Mouse (Mus musculus): ENCODE results near the gene Arf3. TPM values are rescaled to one million over a fixed set of nuclear protein-coding genes. Genes with fewer than 3 reads are reported as not detected.

Gene Arf3
- total and polyA plus RNA-seq, 2 experiments from 2014 or later, result 17.3 to 27.6 TPM

GRCm38 (mm10) chr15:98799396-98799795 lies 36.4 kb upstream of the Arf3 start:
- no peaks in the 10 kb centered on the region for H3K36me3 ChIP-seq (replicated peaks; ENCODE audit: control insufficient read depth, insufficient read depth, low read length)
- ATAC-seq (ENCODE audit: insufficient read depth, low read depth), result no peak
- DNase-seq (ENCODE audit: low spot score), result peak; percentile 58
- H3K27ac ChIP-seq (ENCODE audit: low read depth), result no peak overlapping the region
- H3K4me2 ChIP-seq (ENCODE audit: low read depth, low read length), result no peak overlapping the region
- TF ChIP-seq CTCF (IDR thresholded peaks at IDR 0.05; ENCODE audit: low read depth) (peak; percentile 75), EP300 (IDR thresholded peaks at IDR 0.05; ENCODE audit: low read depth) (no peak)
- peaks cover 94% of the 10 kb centered on the region for H3K27me3 ChIP-seq (ENCODE audit: control insufficient read depth, insufficient read depth, low read length)
- no peak overlapping the region for H3K4me3 ChIP-seq (ENCODE audit: low read depth, low read length)
- WGBS, result 13% methylated on average over 12 of the region's 12 CpGs
- no peaks in the 10 kb centered on the region for H3K9me3 ChIP-seq (replicated peaks; ENCODE audit: control insufficient read depth, low read length)
- H3K9ac ChIP-seq (replicated peaks; ENCODE audit: low read depth, low read length), result no peak overlapping the region
- peaks cover 5% of the 10 kb centered on the region; the same call in 1 of the 2 replicates for H3K4me1 ChIP-seq (ENCODE audit: control insufficient read depth, insufficient read depth)

GRCm38 (mm10) chr15:98798903-98799302 lies 35.9 kb upstream of the Arf3 start:
- Histone ChIP-seq H3K9ac (replicated peaks; ENCODE audit: low read depth, low read length) (no peak overlapping the region), H3K4me2 (ENCODE audit: low read depth, low read length) (no peak overlapping the region), H3K4me1 (ENCODE audit: control insufficient read depth, insufficient read depth) (peaks cover 5% of the 10 kb centered on the region; the same call in 1 of the 2 replicates), H3K36me3 (replicated peaks; ENCODE audit: control insufficient read depth, insufficient read depth, low read length) (no peaks in the 10 kb centered on the region), H3K9me3 (replicated peaks; ENCODE audit: control insufficient read depth, low read length) (no peaks in the 10 kb centered on the region), H3K27me3 (ENCODE audit: control insufficient read depth, insufficient read depth, low read length) (peaks cover 96% of the 10 kb centered on the region), H3K27ac (ENCODE audit: low read depth) (no peak overlapping the region), H3K4me3 (ENCODE audit: low read depth, low read length) (no peak overlapping the region)
- ATAC-seq (ENCODE audit: insufficient read depth, low read depth), result no peak
- 47% methylated on average over 3 of the region's 3 CpGs for WGBS
- DNase-seq (ENCODE audit: low spot score), result no peak
- no peak for TF ChIP-seq CTCF (IDR thresholded peaks at IDR 0.05; ENCODE audit: low read depth)
- no peak for TF ChIP-seq EP300 (IDR thresholded peaks at IDR 0.05; ENCODE audit: low read depth)

GRCm38 (mm10) chr15:98797835-98798492 lies 35.0 kb upstream of the Arf3 start:
- WGBS, result 16% methylated on average over 27 of the region's 28 CpGs
- Histone ChIP-seq H3K27me3 (ENCODE audit: control insufficient read depth, insufficient read depth, low read length) (peaks cover 96% of the 10 kb centered on the region), H3K27ac (ENCODE audit: low read depth) (no peak overlapping the region), H3K36me3 (replicated peaks; ENCODE audit: control insufficient read depth, insufficient read depth, low read length) (no peaks in the 10 kb centered on the region), H3K9ac (replicated peaks; ENCODE audit: low read depth, low read length) (no peak overlapping the region), H3K9me3 (replicated peaks; ENCODE audit: control insufficient read depth, low read length) (no peaks in the 10 kb centered on the region), H3K4me1 (ENCODE audit: control insufficient read depth, insufficient read depth) (peaks cover 5% of the 10 kb centered on the region; the same call in 1 of the 2 replicates), H3K4me3 (ENCODE audit: low read depth, low read length) (no peak overlapping the region), H3K4me2 (ENCODE audit: low read depth, low read length) (no peak overlapping the region)
- no peak for ATAC-seq (ENCODE audit: insufficient read depth, low read depth)
- no peak for TF ChIP-seq CTCF (IDR thresholded peaks at IDR 0.05; ENCODE audit: low read depth)
- TF ChIP-seq EP300 (IDR thresholded peaks at IDR 0.05; ENCODE audit: low read depth), result no peak
- no peak for DNase-seq (ENCODE audit: low spot score)

GRCm38 (mm10) chr15:98796803-98797595 lies 34.0 kb upstream of the Arf3 start:
- peak; percentile 65 for ATAC-seq (ENCODE audit: insufficient read depth, low read depth)
- DNase-seq (ENCODE audit: low spot score), result peak; percentile 29
- Histone ChIP-seq H3K4me3 (ENCODE audit: low read depth, low read length) (no peak overlapping the region; the same call in 1 of the 2 replicates), H3K4me2 (ENCODE audit: low read depth, low read length) (peak overlapping the region; percentile 36), H3K27ac (ENCODE audit: low read depth) (no peak overlapping the region), H3K36me3 (replicated peaks; ENCODE audit: control insufficient read depth, insufficient read depth, low read length) (no peaks in the 10 kb centered on the region), H3K4me1 (ENCODE audit: control insufficient read depth, insufficient read depth) (peaks cover 11% of the 10 kb centered on the region), H3K9ac (replicated peaks; ENCODE audit: low read depth, low read length) (no peak overlapping the region), H3K27me3 (ENCODE audit: control insufficient read depth, insufficient read depth, low read length) (peaks cover 96% of the 10 kb centered on the region), H3K9me3 (replicated peaks; ENCODE audit: control insufficient read depth, low read length) (no peaks in the 10 kb centered on the region)
- TF ChIP-seq EP300 (IDR thresholded peaks at IDR 0.05; ENCODE audit: low read depth), result no peak
- TF ChIP-seq CTCF (IDR thresholded peaks at IDR 0.05; ENCODE audit: low read depth), result no peak
- WGBS, result 4% methylated on average over 13 of the region's 13 CpGs

GRCm38 (mm10) chr15:98793141-98793698 lies 30.2 kb upstream of the Arf3 start:
- TF ChIP-seq EP300 (IDR thresholded peaks at IDR 0.05; ENCODE audit: low read depth) (no peak), CTCF (IDR thresholded peaks at IDR 0.05; ENCODE audit: low read depth) (no peak)
- Histone ChIP-seq H3K9me3 (replicated peaks; ENCODE audit: control insufficient read depth, low read length) (no peaks in the 10 kb centered on the region), H3K9ac (replicated peaks; ENCODE audit: low read depth, low read length) (no peak overlapping the region), H3K4me3 (ENCODE audit: low read depth, low read length) (peak overlapping the region; percentile 33), H3K27ac (ENCODE audit: low read depth) (no peak overlapping the region), H3K4me2 (ENCODE audit: low read depth, low read length) (0 out of 2 replicates have a peak overlapping the region, but pooled peaks have one; percentile 8), H3K36me3 (replicated peaks; ENCODE audit: control insufficient read depth, insufficient read depth, low read length) (no peaks in the 10 kb centered on the region), H3K4me1 (ENCODE audit: control insufficient read depth, insufficient read depth) (peaks cover 21% of the 10 kb centered on the region), H3K27me3 (ENCODE audit: control insufficient read depth, insufficient read depth, low read length) (peaks cover 98% of the 10 kb centered on the region)
- DNase-seq (ENCODE audit: low spot score) (no peak), ATAC-seq (ENCODE audit: insufficient read depth, low read depth) (no peak)
- 6% methylated on average over 13 of the region's 13 CpGs for WGBS
